Mouse (Mus musculus): ENCODE results near the gene Mrnip.
A peak's percentile ranks its signal among the peaks of the same experiment; 100 is the strongest.

Gene Mrnip

GRCm38 (mm10) chr11:50159347-50159746 lies 14.9 kb upstream of the Mrnip start:
- no peak for DNase-seq (ENCODE audit: low spot score)

GRCm38 (mm10) chr11:50161578-50162304 lies 12.5 kb upstream of the Mrnip start:
- no peak for DNase-seq (ENCODE audit: low spot score)

- DNase-seq (ENCODE audit: low spot score): no peak
These were observed 11.8 kb upstream of the Mrnip start for GRCm38 (mm10) chr11:50162338-50163050.

GRCm38 (mm10) chr11:50168352-50168751 lies 5.9 kb upstream of the Mrnip start:
- DNase-seq (ENCODE audit: low spot score): no peak

GRCm38 (mm10) chr11:50174730-50175187 lies 515 bp downstream of the Mrnip start:
- DNase-seq (ENCODE audit: low spot score): peak; percentile 91

- DNase-seq (ENCODE audit: low spot score): no peak
These were observed 2.1 kb downstream of the Mrnip start for GRCm38 (mm10) chr11:50176351-50176750.

- no peak for DNase-seq (ENCODE audit: low spot score)
These were observed 2.9 kb downstream of the Mrnip start for GRCm38 (mm10) chr11:50177111-50177510.

- no peak for DNase-seq (ENCODE audit: low spot score)
These were observed 4.6 kb downstream of the Mrnip start for GRCm38 (mm10) chr11:50178532-50179488.

GRCm38 (mm10) chr11:50180478-50181231 lies 6.4 kb downstream of the Mrnip start:
- DNase-seq (ENCODE audit: low spot score): no peak

GRCm38 (mm10) chr11:50182702-50183101 lies 8.5 kb downstream of the Mrnip start:
- DNase-seq (ENCODE audit: low spot score): no peak

- no peak for DNase-seq (ENCODE audit: low spot score)
These were observed 10.5 kb downstream of the Mrnip start for GRCm38 (mm10) chr11:50184788-50185187.

GRCm38 (mm10) chr11:50188682-50189081 lies 14.4 kb downstream of the Mrnip start:
- no peak for DNase-seq (ENCODE audit: low spot score)

- no peak for DNase-seq (ENCODE audit: low spot score)
These were observed 16.1 kb downstream of the Mrnip start for GRCm38 (mm10) chr11:50190362-50190761.

- no peak for DNase-seq (ENCODE audit: low spot score)
These were observed 18.0 kb downstream of the Mrnip start for GRCm38 (mm10) chr11:50192278-50192677.

GRCm38 (mm10) chr11:50194070-50194469 lies 19.8 kb downstream of the Mrnip start:
- no peak for DNase-seq (ENCODE audit: low spot score)

GRCm38 (mm10) chr11:50194793-50195192 lies 20.5 kb downstream of the Mrnip start:
- DNase-seq (ENCODE audit: low spot score): no peak

GRCm38 (mm10) chr11:50197500-50197899 lies 23.3 kb downstream of the Mrnip start:
- no peak for DNase-seq (ENCODE audit: low spot score)

- no peak for DNase-seq (ENCODE audit: low spot score)
These were observed 24.1 kb downstream of the Mrnip start for GRCm38 (mm10) chr11:50198219-50198846.

- DNase-seq (ENCODE audit: low spot score): no peak
These were observed 24.7 kb downstream of the Mrnip start for GRCm38 (mm10) chr11:50198916-50199315.

- no peak for DNase-seq (ENCODE audit: low spot score)
These were observed 26.4 kb downstream of the Mrnip start for GRCm38 (mm10) chr11:50200613-50201012.

GRCm38 (mm10) chr11:50201590-50201989 lies 27.3 kb downstream of the Mrnip start:
- DNase-seq (ENCODE audit: low spot score): no peak
